Mouse (Mus musculus) G1E (cell line): ENCODE results near the gene Pld6. TPM values are rescaled to one million over a fixed set of nuclear protein-coding genes. Genes with fewer than 3 reads are reported as not detected.

Experiments
- ATAC-seq: 2 replicates; pipeline ENCODE4 v1.8.0; 2016; ENCODE audit warnings: mild to moderate bottlenecking; ENCODE audit not compliant: insufficient number of reproducible peaks, poor library complexity, low FRiP score, severe bottlenecking; ENCODE audit errors: extremely low read depth
- DNase-seq: peaks from one replicate; pipeline ENCODE4 v3.0.0; 2012; ENCODE audit warnings: low spot score
- H3K27me3 ChIP-seq: 2 replicates; pipeline ENCODE4 v1.6.1; 2012; ENCODE audit warnings: mild to moderate bottlenecking, low read length, inconsistent platforms; ENCODE audit not compliant: insufficient read depth
- H3K36me3 ChIP-seq: replicated peaks from 2 replicates; pipeline ENCODE3; 2012; ENCODE audit warnings: mild to moderate bottlenecking, inconsistent platforms
- H3K4me1 ChIP-seq: 2 replicates; pipeline ENCODE4 v1.6.1; 2012; ENCODE audit warnings: low read depth, low read length, inconsistent platforms, mixed read lengths; ENCODE audit not compliant: insufficient read depth
- H3K4me3 ChIP-seq: 2 replicates; pipeline ENCODE4 v1.5.1; 2012; ENCODE audit warnings: low read depth, mild to moderate bottlenecking, inconsistent platforms, low read length, moderate library complexity, mixed read lengths
- H3K9me3 ChIP-seq: replicated peaks from 2 replicates; pipeline ENCODE4 v1.6.1; 2012; ENCODE audit warnings: inconsistent platforms
- CTCF ChIP-seq: IDR thresholded peaks from 2 replicates; pipeline ENCODE4 v1.5.1; 2012; ENCODE audit warnings: low read depth, low read length, inconsistent platforms, mixed read lengths
- GATA1 ChIP-seq: IDR thresholded peaks from 2 replicates; pipeline ENCODE4 v1.6.1; 2012; ENCODE audit warnings: borderline replicate concordance, low read length, inconsistent platforms, mixed read lengths
- GATA2 ChIP-seq: IDR thresholded peaks from 2 replicates; pipeline ENCODE4 v1.6.1; 2012; ENCODE audit warnings: low read depth, low read length, inconsistent platforms, borderline replicate concordance
- POLR2AphosphoS5 ChIP-seq: IDR thresholded peaks from 2 replicates; pipeline ENCODE4 v1.6.1; 2012; ENCODE audit warnings: low read depth, low read length, inconsistent platforms; ENCODE audit not compliant: insufficient replicate concordance
- TAL1 ChIP-seq: conservative IDR thresholded peaks from 2 replicates; pipeline ENCODE4 v1.6.1; 2012; ENCODE audit warnings: low read depth, low read length, inconsistent platforms, mixed read lengths
- polyA plus RNA-seq: library from polyadenylated mRNA; stranded (reverse); fragments of >175 nt; gene quantifications from 2 replicates; pipeline ENCODE4 v1.2.3, GENCODE M21; 2012
- total RNA-seq, 2 experiments: library from RNA; stranded (forward) in 1 of 2; stranded (reverse) in 1 of 2; fragments of 200-1000 nt in 1 of 2; fragments of >200 nt in 1 of 2; fragmentation: Nextera tagmentation in 1 of 2; gene quantifications; 2 replicates each; pipeline ENCODE4 v1.2.3; 2014 to 2017

The Pld6 gene
- total and polyA plus RNA-seq, 3 experiments = not detected

GRCm38 (mm10) chr11:59734335-59734734, 53.1 kb downstream of the Pld6 start:
- peaks cover 94% of the 10 kb centered on the region for H3K36me3 ChIP-seq
- no peak overlapping the region for H3K4me3 ChIP-seq
- H3K9me3 ChIP-seq = no peaks in the 10 kb centered on the region
- H3K27me3 ChIP-seq = no peaks in the 10 kb centered on the region
- DNase-seq = no peak
- TF ChIP-seq TAL1 (no peak), GATA1 (no peak), CTCF (no peak), GATA2 (no peak), POLR2AphosphoS5 (no peak)
- peaks cover 3% of the 10 kb centered on the region for H3K4me1 ChIP-seq
- ATAC-seq = no peak

Other genes with a start within 250 kb of the Pld6 start
- not detected in 2 replicates for gene Nlrp3, start 246.1 kb downstream of the Pld6 start, total RNA-seq (2014; fragmentation: Nextera tagmentation)
- 0.12 and 0.71 TPM in 2 replicates for gene Nlrp3, start 246.1 kb downstream of the Pld6 start, total RNA-seq (2017)
- not detected in 2 replicates for gene Nlrp3, start 246.1 kb downstream of the Pld6 start, polyA plus RNA-seq
- gene Olfr222, start 211.4 kb downstream of the Pld6 start, total RNA-seq (2014; fragmentation: Nextera tagmentation) = not detected in 2 replicates
- gene Olfr222, start 211.4 kb downstream of the Pld6 start, total RNA-seq (2017) = not detected in 2 replicates
- not detected in 2 replicates for gene Olfr222, start 211.4 kb downstream of the Pld6 start, polyA plus RNA-seq
- not detected in 2 replicates for gene Olfr223, start 194.4 kb downstream of the Pld6 start, total RNA-seq (2014; fragmentation: Nextera tagmentation)
- gene Olfr223, start 194.4 kb downstream of the Pld6 start, total RNA-seq (2017) = not detected in 2 replicates
- not detected in 2 replicates for gene Olfr223, start 194.4 kb downstream of the Pld6 start, polyA plus RNA-seq
- 27.6 and 32.2 TPM in 2 replicates for gene Mprip, start 126.3 kb downstream of the Pld6 start, total RNA-seq (2014; fragmentation: Nextera tagmentation)
- 55.8 and 60.1 TPM in 2 replicates for gene Mprip, start 126.3 kb downstream of the Pld6 start, total RNA-seq (2017)
- gene Mprip, start 126.3 kb downstream of the Pld6 start, polyA plus RNA-seq = 43.3 and 43.4 TPM in 2 replicates
- 40.0 and 54.7 TPM in 2 replicates for gene Flcn, start 22.4 kb upstream of the Pld6 start, total RNA-seq (2014; fragmentation: Nextera tagmentation)
- 60.9 and 69.8 TPM in 2 replicates for gene Flcn, start 22.4 kb upstream of the Pld6 start, total RNA-seq (2017)
- 31.2 and 34.9 TPM in 2 replicates for gene Flcn, start 22.4 kb upstream of the Pld6 start, polyA plus RNA-seq
- gene Nt5m, start 51.8 kb upstream of the Pld6 start, total RNA-seq (2014; fragmentation: Nextera tagmentation) = 14.0 and 15.7 TPM in 2 replicates
- gene Nt5m, start 51.8 kb upstream of the Pld6 start, total RNA-seq (2017) = 19.3 and 20.2 TPM in 2 replicates
- 11.7 and 14.0 TPM in 2 replicates for gene Nt5m, start 51.8 kb upstream of the Pld6 start, polyA plus RNA-seq
- gene Cops3, start 52.2 kb upstream of the Pld6 start, total RNA-seq (2014; fragmentation: Nextera tagmentation) = 157 and 165 TPM in 2 replicates
- 231 and 247 TPM in 2 replicates for gene Cops3, start 52.2 kb upstream of the Pld6 start, total RNA-seq (2017)
- 15.2 and 20.8 TPM in 2 replicates for gene Cops3, start 52.2 kb upstream of the Pld6 start, polyA plus RNA-seq
- gene Med9, start 160.6 kb upstream of the Pld6 start, total RNA-seq (2014; fragmentation: Nextera tagmentation) = 11.8 and 13.7 TPM in 2 replicates
- 23.2 and 25.9 TPM in 2 replicates for gene Med9, start 160.6 kb upstream of the Pld6 start, total RNA-seq (2017)
- gene Med9, start 160.6 kb upstream of the Pld6 start, polyA plus RNA-seq = 59.5 and 72.7 TPM in 2 replicates
- gene Rasd1, start 177.3 kb upstream of the Pld6 start, total RNA-seq (2014; fragmentation: Nextera tagmentation) = not detected in 2 replicates
- gene Rasd1, start 177.3 kb upstream of the Pld6 start, total RNA-seq (2017) = 0.22 TPM in 1 of 2 replicates, not detected in the other
- not detected in 2 replicates for gene Rasd1, start 177.3 kb upstream of the Pld6 start, polyA plus RNA-seq